Comparison of ENCODE assay signal across 17 mouse cellular contexts in genomic region chr7:65413946-65414945, GRCm38 (mm10).
DNase-seq lines count a peak whose midpoint lies in the region; ATAC-seq and TF ChIP-seq lines count a peak whose summit lies in the region.
"Had no signal": no experiment of that assay in that cellular context is flagged by ENCODE, and none has a peak within 500 bp of the region (broad histone marks: within the 10 kb centered on the region; RNA-seq: fewer than 3 reads in every experiment).

No protein-coding gene starts in this region.

- H3K4me2 ChIP-seq in heart, embryonic 12.5 days: no peak overlapping the region
- H3K4me2 ChIP-seq: forebrain, embryonic 13.5 days; liver, embryonic 11.5 days; midbrain, embryonic 12.5 days had no signal

- peaks cover 46% of the 10 kb centered on the region for H3K4me1 ChIP-seq in heart, embryonic 12.5 days (replicated peaks)

- H3K9me3 ChIP-seq in heart, embryonic 12.5 days (replicated peaks): no peaks in the 10 kb centered on the region
- H3K9me3 ChIP-seq: forebrain, embryonic 13.5 days; midbrain, embryonic 12.5 days had no signal

- 50% methylated on average over 13 of the region's 13 CpGs for WGBS in heart, embryonic 12.5 days

- H3K36me3 ChIP-seq in heart, embryonic 12.5 days: no peaks in the 10 kb centered on the region
- H3K36me3 ChIP-seq: midbrain, embryonic 12.5 days had no signal

- intact Hi-C loops in heart, postnatal 10 days (cut with DNase I): no loop called here

- no peaks in the 10 kb centered on the region for H3K27me3 ChIP-seq in heart, embryonic 12.5 days (replicated peaks)
- H3K27me3 ChIP-seq: forebrain, embryonic 13.5 days; midbrain, embryonic 12.5 days had no signal

- H3K27ac ChIP-seq in heart, embryonic 12.5 days (ENCODE audit: poor library complexity, severe bottlenecking): no peak overlapping the region
- peak overlapping the region; percentile 44 for H3K27ac ChIP-seq in layer of hippocampus, adult 2 months
- H3K27ac ChIP-seq: forebrain, embryonic 13.5 days; midbrain, embryonic 12.5 days had no signal

- no peak overlapping the region for H3K9ac ChIP-seq in heart, embryonic 12.5 days
- H3K9ac ChIP-seq: forebrain, embryonic 13.5 days; midbrain, embryonic 12.5 days had no signal

- peak; percentile 21; the same call in 1 of the 2 replicates for ATAC-seq in frontal cortex, adult (ENCODE audit: low TSS enrichment)
- no peak for ATAC-seq in heart, embryonic 12.5 days (ENCODE audit: insufficient number of reproducible peaks, low FRiP score)
- ATAC-seq in activated CD4-positive, CD25-positive, alpha-beta regulatory T cell, adult 4 months: no peak
- ATAC-seq: forebrain, embryonic 13.5 days had no signal

- no peak for DNase-seq in frontal cortex, postnatal 25 days (ENCODE audit: low spot score in 2 of 2)
- DNase-seq in heart, postnatal 10 days: peak; percentile 31 to 32
- DNase-seq in layer of hippocampus, adult 2 months (ENCODE audit: low spot score in 2 of 2): no peak
- no peak for DNase-seq in layer of hippocampus, postnatal 25 days (ENCODE audit: extremely low spot score in 1 of 2, low spot score in 1 of 2)
- peak; percentile 29 for DNase-seq in adipocyte (ENCODE audit: low spot score)
- DNase-seq: adrenal gland, postnatal 25 days; cerebellum, adult 9-11 months; left cerebral cortex, postnatal 4 days; lung, postnatal 4 days; right cerebral cortex, adult 18-20 months had no signal

- no peak overlapping the region for H3K4me3 ChIP-seq in heart, embryonic 12.5 days
- H3K4me3 ChIP-seq in layer of hippocampus, adult 2 months: no peak overlapping the region
- H3K4me3 ChIP-seq: forebrain, embryonic 13.5 days; midbrain, embryonic 12.5 days; myocyte had no signal

- no peak for TF ChIP-seq CTCF in layer of hippocampus, adult 2 months (conservative IDR thresholded peaks at IDR 0.05)

Comparison
In these comparisons a context has a peak if more than half of its experiments do, and no peak if none do; other contexts are left out.
1. DNase-seq: peak in heart, postnatal 10 days (2 of 2) and adipocyte (single experiment); none in frontal cortex, postnatal 25 days (0 of 2), layer of hippocampus, adult 2 months (0 of 2) and layer of hippocampus, postnatal 25 days (0 of 2).